Mouse (Mus musculus) adipocyte (in vitro differentiated cells): Measurements from ENCODE around the gene Tmem235.
"Not testable (repeated sequence)": the region's sequence is repeated elsewhere in the genome, so short reads cannot be mapped to it uniquely, and the experiment has no call there.

Experiments used
- DNase-seq: peaks from one replicate; pipeline ENCODE4 v3.0.0-alpha.2; 2016; ENCODE audit warnings: low spot score

Tmem235 gene

GRCm38 (mm10) chr11:117832086-117832969, 28.2 kb upstream of the Tmem235 start:
- no peak for DNase-seq

GRCm38 (mm10) chr11:117833509-117833908, 27.0 kb upstream of the Tmem235 start:
- not testable (repeated sequence) for DNase-seq

- no peak for DNase-seq
Measured at GRCm38 (mm10) chr11:117834086-117834485, 26.5 kb upstream of the Tmem235 start.

- no peak for DNase-seq
Measured at GRCm38 (mm10) chr11:117836306-117836705, 24.2 kb upstream of the Tmem235 start.

- DNase-seq = no peak
Measured at GRCm38 (mm10) chr11:117838572-117838971, 22.0 kb upstream of the Tmem235 start.

DNA sequence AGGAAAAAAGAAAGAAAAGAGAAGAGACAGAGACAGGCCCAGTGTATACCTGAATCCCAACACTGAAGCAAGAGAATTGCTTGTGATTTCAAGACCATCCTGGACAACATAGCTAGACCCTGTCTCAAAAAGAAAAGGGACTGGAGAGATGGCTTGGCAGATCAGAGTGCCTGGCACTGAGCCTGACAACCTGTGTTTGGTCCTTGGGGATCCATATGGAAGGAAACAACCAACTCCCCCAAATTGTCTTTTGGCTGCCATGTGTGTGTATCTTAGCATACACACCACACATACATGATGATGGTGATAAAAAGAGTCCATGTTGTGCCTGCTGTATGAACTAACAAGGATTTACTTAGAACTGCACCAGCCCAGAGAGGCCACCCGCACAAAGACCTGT, 21.5 kb upstream of the Tmem235 start:
- DNase-seq = no peak

- DNase-seq = no peak
Measured at GRCm38 (mm10) chr11:117840910-117841309, 19.6 kb upstream of the Tmem235 start.

DNA sequence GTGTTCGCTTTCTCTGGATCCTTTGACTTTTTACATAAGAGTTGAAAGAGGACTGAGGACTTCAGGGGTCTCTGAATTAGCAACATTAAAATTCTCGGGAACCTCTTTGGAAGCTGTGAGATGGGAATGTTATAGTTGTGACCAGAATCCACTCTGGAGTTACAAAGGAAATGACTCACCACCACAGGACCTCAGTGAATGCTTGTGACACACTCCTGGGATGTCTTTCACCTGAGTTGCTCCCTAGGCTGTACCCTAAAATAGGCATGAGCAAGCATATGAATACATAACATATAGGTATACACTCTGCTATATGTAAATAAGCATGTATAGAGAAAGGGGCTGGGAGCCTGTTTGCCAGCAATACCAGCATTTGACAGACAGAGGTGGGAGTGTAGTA, 17.1 kb upstream of the Tmem235 start:
- no peak for DNase-seq

DNA sequence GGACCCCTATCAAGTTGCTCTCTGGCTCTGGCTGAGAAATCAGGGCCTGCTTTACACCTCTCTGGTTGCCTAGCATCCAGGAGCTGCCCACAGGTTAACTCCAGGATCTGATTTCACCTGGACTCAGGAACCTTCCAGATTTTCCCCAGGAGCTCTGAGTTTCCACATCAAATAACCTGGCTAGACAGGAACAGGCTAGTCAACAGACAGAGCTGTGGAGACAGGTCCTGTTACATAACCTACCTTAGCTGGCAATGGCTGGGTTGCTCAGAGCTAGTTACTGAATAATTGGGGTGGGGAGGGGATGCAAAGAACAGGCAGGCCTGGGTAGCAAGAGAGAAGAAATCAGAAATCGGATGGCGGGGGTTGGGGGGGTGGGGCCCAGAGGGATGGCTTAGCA, 15.6 kb upstream of the Tmem235 start:
- no peak for DNase-seq

GRCm38 (mm10) chr11:117845651-117846050, 14.9 kb upstream of the Tmem235 start:
- no peak for DNase-seq

- DNase-seq = peak; percentile 49
Measured at GRCm38 (mm10) chr11:117846640-117847039, 13.9 kb upstream of the Tmem235 start.

- DNase-seq = peak; percentile 44
Measured at GRCm38 (mm10) chr11:117847593-117848215, 12.8 kb upstream of the Tmem235 start.

- DNase-seq = peak; percentile 60
Measured at GRCm38 (mm10) chr11:117848271-117848984, 12.1 kb upstream of the Tmem235 start.

- DNase-seq = peak; percentile 95
Measured at GRCm38 (mm10) chr11:117848985-117849671, 11.4 kb upstream of the Tmem235 start, which contains the start of gene Birc5. TSS of gene Birc5 (plus strand) at chr11:117849251.

DNA sequence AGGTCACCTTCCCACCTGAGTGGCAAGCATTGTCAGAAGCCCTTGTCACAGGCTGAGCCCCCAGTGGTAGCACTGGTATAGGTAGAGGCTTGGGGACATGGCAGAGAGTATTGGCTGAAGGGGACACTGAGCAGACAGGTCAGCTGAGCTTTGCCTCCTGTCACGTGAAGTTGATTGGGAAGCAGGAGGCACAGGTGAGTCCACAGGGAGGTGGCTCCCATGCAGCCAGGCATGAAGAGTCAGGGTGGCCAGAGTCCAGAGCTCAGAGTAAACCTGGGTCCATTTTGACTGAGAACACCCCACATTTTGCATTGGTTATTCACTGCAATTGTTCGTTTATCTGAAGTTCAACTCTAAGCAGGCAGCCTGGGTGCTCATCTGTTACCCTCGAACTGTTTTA, 7.7 kb upstream of the Tmem235 start:
- DNase-seq = no peak

- no peak for DNase-seq
Measured at GRCm38 (mm10) chr11:117854241-117854640, 6.3 kb upstream of the Tmem235 start.

DNA sequence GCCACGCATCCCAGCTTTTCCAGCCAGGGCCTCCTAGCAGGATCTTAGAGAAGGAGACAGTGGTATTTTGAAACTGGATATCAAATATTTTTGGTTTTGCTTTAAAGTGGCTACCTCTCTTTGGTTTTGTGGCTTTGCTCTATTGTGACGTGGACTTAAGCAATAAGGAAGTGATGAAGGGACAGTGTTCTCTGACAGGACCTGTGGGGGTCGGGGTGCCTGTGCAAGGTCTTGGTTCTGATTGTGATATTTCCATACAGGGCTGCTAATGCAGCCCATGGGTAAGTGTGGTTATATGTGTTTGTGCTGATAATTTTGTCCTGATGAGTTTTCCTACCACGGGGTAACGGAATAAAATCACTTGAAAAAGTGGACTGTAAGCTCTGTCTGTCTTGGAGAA, 5.2 kb upstream of the Tmem235 start:
- DNase-seq = no peak

- DNase-seq = no peak
Measured at GRCm38 (mm10) chr11:117855975-117856374, 4.6 kb upstream of the Tmem235 start.

- no peak for DNase-seq
Measured at GRCm38 (mm10) chr11:117857462-117857861, 3.1 kb upstream of the Tmem235 start.

GRCm38 (mm10) chr11:117858392-117858791, 2.2 kb upstream of the Tmem235 start:
- no peak for DNase-seq

DNA sequence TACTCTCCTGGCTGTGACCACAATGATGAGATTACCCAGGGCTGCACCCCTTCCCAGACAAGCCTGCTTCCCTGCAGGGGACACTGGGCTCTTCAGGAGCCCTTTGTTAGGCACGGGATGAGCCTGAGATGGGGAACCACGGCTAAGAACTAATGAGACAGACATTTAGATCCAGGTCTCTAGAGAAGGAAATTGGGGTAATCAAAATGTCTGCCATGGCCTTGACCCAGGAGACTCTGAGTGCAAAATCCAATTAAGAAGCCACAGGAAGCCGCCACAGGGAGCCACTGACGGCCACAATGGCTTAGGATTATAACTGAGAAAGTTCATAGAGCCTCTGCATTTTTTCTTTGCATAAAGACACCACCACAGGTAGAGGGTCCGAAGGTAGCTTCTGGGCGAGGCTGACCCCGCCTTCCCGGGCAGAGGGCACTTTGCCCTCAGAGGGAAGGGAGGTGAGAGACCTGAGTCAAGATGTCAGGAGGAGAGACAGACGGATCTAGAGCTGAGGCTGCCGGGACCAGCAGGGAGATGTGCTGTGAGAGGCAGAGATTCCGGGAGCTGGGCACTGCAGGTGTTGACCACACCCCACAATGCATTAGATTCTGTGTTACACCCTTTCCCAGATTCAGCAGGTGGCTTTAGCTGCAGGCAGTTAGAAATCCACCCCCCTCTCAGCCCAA, 2.8 kb downstream of the Tmem235 start:
- DNase-seq = no peak
